Mouse (Mus musculus): ENCODE results near the gene Mzt1.

GRCm38 (mm10) chr14:99029987-99030386 lies 15.9 kb downstream of the Mzt1 start:
- no peak for TF ChIP-seq CTCF (IDR thresholded peaks at IDR 0.05; ENCODE audit: control insufficient read depth, insufficient read depth, low read length)
- TF ChIP-seq POLR2A (IDR thresholded peaks at IDR 0.05; ENCODE audit: borderline replicate concordance, control insufficient read depth, low read depth, low read length), result no peak

Data from bone marrow, adult 2 months (tissue).